Comparison of ENCODE assay signal across 10 mouse cellular contexts in genomic region chr2:45435261-45435980, GRCm38 (mm10).
DNase-seq lines count a peak whose midpoint lies in the region; ATAC-seq and TF ChIP-seq lines count a peak whose summit lies in the region.
"Had no signal": no experiment of that assay in that cellular context is flagged by ENCODE, and none has a peak within 500 bp of the region (broad histone marks: within the 10 kb centered on the region; RNA-seq: fewer than 3 reads in every experiment).

No protein-coding gene starts in this region.

- H3K27ac ChIP-seq in liver, adult 2 months (replicated peaks; ENCODE audit: insufficient read depth, low read depth, low read length) = no peak overlapping the region

- DNase-seq in liver, adult 2 months (ENCODE audit: extremely low read depth, low read depth, low spot score) = peak; percentile 94
- no peak for DNase-seq in liver
- DNase-seq in adrenal gland, adult 8-10 months = peak; percentile 35
- peak; percentile 72 for DNase-seq in brain, embryonic 14.5 days (ENCODE audit: low read depth)
- DNase-seq in kidney, postnatal 14 days = peak; percentile 88
- no peak for DNase-seq in thymus, postnatal 25 days
- DNase-seq: right cerebral cortex, postnatal 25 days had no signal

- H3K4me3 ChIP-seq in liver, adult 2 months (ENCODE audit: insufficient read depth, low read depth, low read length) = no peak overlapping the region

- no peak for ATAC-seq in CD4-positive, CD25-positive, alpha-beta regulatory T cell, adult 4 months
- ATAC-seq: inflammation-experienced regulatory T-cells, adult 6 months had no signal

- TF ChIP-seq CTCF in liver, adult 2 months (IDR thresholded peaks at IDR 0.05; ENCODE audit: low read depth, low read length) = no peak
- TF ChIP-seq CTCF in brain, embryonic 14.5 days (IDR thresholded peaks at IDR 0.05; ENCODE audit: borderline replicate concordance, extremely low read depth, insufficient read depth, insufficient read length) = no peak

- no peaks in the 10 kb centered on the region for H3K27me3 ChIP-seq in liver, adult 2 months (ENCODE audit: control insufficient read depth, insufficient read depth, low read length)
- H3K27me3 ChIP-seq: megakaryocyte, embryonic 14.5 days had no signal

- H3K9ac ChIP-seq in liver, adult 2 months (ENCODE audit: low read depth, low read length) = no peak overlapping the region

- H3K36me3 ChIP-seq in liver, adult 2 months (ENCODE audit: control insufficient read depth, insufficient read depth, low read length) = no peaks in the 10 kb centered on the region

- H3K79me2 ChIP-seq in liver, adult 2 months (ENCODE audit: control insufficient read depth, insufficient read depth, low read length) = no peaks in the 10 kb centered on the region

- WGBS in liver, adult 2 months = 45% methylated on average over 6 of the region's 6 CpGs

- TF ChIP-seq POLR2A in liver, adult 2 months (IDR thresholded peaks at IDR 0.05; ENCODE audit: extremely low read depth, insufficient read depth, low read length) = no peak
- no peak for TF ChIP-seq POLR2A in brain, embryonic 14.5 days (IDR thresholded peaks at IDR 0.05; ENCODE audit: borderline replicate concordance, extremely low read depth, insufficient read depth, insufficient read length, poor library complexity, severe bottlenecking)

- H3K4me1 ChIP-seq in liver, adult 2 months (ENCODE audit: control insufficient read depth, insufficient read depth, low read length) = peaks cover 3% of the 10 kb centered on the region; the same call in 1 of the 2 replicates

Comparison
In these comparisons a context has a peak if more than half of its experiments do, and no peak if none do; other contexts are left out.
1. DNase-seq: peak in liver, adult 2 months (single experiment), adrenal gland, adult 8-10 months (single experiment), brain, embryonic 14.5 days (single experiment) and kidney, postnatal 14 days (single experiment); none in liver (single experiment) and thymus, postnatal 25 days (single experiment).